Mouse (Mus musculus): Measurements from ENCODE around the gene Soat2. TPM values are rescaled to one million over a fixed set of nuclear protein-coding genes. Genes with fewer than 3 reads are reported as not detected.

Gene Soat2
- polyA plus RNA-seq, 1 experiment from 2014 or later, result not detected

DNA sequence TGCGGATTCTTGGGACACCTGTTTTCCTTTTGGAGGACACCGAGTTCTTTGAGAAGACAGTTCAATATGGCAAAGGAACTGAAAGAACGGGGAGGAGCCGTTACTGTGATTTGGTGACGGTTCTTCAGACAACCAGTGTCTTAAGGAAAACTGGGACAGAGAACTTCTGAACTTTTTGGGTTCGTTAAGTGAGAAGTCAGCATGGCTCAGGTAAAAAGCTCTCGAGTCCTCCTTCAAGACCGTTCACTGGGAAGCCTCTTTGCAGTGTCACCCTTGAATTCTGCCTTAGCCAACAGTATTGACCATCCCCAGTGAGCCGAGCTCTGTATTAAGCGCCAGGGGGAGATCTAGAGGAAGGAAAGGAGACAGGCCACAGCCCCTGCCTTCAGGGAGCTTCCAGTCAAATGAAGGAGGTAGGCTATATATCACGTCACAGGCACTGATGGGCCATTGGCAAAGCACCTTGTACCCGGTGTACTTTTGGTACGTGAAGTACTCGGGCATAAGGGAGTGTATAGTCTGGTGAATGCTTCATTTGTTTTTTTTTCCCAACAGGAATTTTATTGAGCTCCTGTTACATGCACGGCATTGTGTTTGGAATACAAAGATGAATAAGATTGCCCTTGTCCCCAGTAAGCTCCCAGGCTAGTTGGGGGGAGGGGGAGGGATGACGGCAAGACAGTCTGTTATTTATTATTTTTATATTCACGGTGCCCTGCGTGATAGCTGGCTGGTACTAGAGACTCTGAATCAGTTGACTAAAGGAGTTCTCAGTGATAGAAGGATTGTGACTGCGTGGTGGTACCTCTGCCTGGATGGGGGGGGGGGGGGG lies 54.6 kb downstream of the Soat2 start, which contains the start of gene Csad:
TSS of gene Csad (minus strand) at position 51 of the 832 bp plus-strand sequence.
- H3K4me2 ChIP-seq, result peak within 1 kb of the TSS; percentile 79
- H3K36me3 ChIP-seq, result peaks cover 43% of the 10 kb centered on the region
- H3K9ac ChIP-seq, result peak within 1 kb of the TSS; percentile 87
- 54% methylated on average over 19 of the region's 19 CpGs for WGBS
- peaks cover 48% of the 10 kb centered on the region for H3K4me1 ChIP-seq (replicated peaks)
- no peaks in the 10 kb centered on the region for H3K27me3 ChIP-seq
- H3K9me3 ChIP-seq, result no peaks in the 10 kb centered on the region
- ATAC-seq (ENCODE audit: low FRiP score), result no peak
- peak within 1 kb of the TSS; percentile 98 for H3K27ac ChIP-seq
- H3K4me3 ChIP-seq, result peak within 1 kb of the TSS; percentile 72

DNA sequence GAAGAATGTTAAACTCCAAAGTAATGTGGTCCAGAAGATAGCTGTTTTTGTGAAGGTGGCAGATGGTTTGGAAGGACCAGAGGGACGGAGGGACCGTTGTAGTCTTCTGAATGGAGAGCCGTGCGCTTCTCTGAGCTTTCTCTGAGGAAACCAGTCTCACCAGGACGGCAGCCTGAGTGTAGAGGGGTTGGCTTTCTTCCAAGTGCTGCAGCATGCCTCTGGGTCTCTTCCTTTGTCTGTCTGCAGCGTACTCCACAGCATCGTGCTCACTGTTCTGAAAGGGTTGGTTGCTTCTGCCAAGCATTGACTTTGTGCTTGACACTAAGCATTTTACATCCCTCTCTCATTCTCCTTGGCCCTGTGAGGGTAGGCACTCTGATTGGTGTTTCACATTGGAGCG lies 55.5 kb downstream of the Soat2 start:
- H3K4me1 ChIP-seq (replicated peaks), result peaks cover 48% of the 10 kb centered on the region
- peak overlapping the region; percentile 98 for H3K27ac ChIP-seq
- no peaks in the 10 kb centered on the region for H3K9me3 ChIP-seq
- peaks cover 52% of the 10 kb centered on the region for H3K36me3 ChIP-seq
- ATAC-seq (ENCODE audit: low FRiP score), result no peak
- H3K27me3 ChIP-seq, result no peaks in the 10 kb centered on the region
- WGBS, result 27% methylated on average over 8 of the region's 8 CpGs
- H3K9ac ChIP-seq, result peak overlapping the region; percentile 87
- H3K4me3 ChIP-seq, result peak overlapping the region; percentile 72
- H3K4me2 ChIP-seq, result peak overlapping the region; percentile 79

DNA sequence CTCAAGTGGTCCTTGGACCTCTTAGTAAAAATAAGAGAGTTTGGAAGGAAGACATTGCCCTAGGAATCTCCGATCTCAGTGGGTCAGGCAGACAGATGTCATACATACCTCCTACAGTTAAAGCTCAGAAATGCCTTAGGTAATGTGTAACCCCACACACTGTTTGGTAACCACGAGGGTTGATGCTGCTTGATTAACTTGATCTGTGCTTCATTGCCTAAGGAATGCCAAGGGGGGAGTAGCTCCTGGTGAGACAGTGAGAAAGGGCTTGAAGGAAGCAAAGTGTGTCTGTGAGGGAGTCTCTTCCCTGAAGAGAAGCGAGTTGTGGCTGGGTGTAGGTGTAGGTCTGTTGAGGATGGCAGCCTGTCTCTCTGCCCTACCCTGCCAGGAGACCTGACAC lies 57.0 kb downstream of the Soat2 start:
- H3K4me2 ChIP-seq, result no peak overlapping the region
- 80% methylated on average over 3 of the region's 3 CpGs for WGBS
- no peak overlapping the region for H3K4me3 ChIP-seq
- no peaks in the 10 kb centered on the region for H3K27me3 ChIP-seq
- H3K27ac ChIP-seq, result no peak overlapping the region
- peaks cover 66% of the 10 kb centered on the region for H3K36me3 ChIP-seq
- peaks cover 43% of the 10 kb centered on the region for H3K4me1 ChIP-seq (replicated peaks)
- H3K9me3 ChIP-seq, result no peaks in the 10 kb centered on the region
- H3K9ac ChIP-seq, result peak overlapping the region; percentile 14
- no peak for ATAC-seq (ENCODE audit: low FRiP score)

DNA sequence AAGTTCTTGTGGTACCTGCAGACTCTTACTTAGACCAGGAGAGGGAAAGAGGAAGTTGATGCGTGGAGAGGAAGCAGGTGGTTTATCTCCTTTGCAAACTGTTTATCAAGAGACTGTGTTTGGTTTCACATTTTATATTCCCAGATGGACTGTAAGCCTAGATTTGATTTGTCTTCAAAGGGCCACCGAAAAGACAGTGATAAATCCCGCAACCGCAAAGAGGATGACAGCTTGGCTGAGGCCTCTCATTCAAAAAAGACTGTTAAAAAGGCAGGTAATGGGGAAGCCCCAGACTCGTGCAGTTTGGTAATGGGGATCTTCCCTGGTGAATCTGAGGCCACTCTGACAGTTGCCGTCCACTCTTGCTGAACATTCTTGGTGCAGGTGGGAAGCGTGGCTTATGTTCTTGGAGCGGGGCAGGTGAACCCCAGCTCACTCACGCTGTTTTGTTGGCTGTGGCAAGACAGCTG lies 57.8 kb downstream of the Soat2 start:
- Histone ChIP-seq H3K27ac (no peak overlapping the region), H3K27me3 (no peaks in the 10 kb centered on the region), H3K4me3 (no peak overlapping the region), H3K4me1 (replicated peaks) (peaks cover 38% of the 10 kb centered on the region), H3K36me3 (peaks cover 73% of the 10 kb centered on the region), H3K9ac (no peak overlapping the region), H3K4me2 (no peak overlapping the region), H3K9me3 (no peaks in the 10 kb centered on the region)
- 91% methylated on average over 9 of the region's 9 CpGs for WGBS
- ATAC-seq (ENCODE audit: low FRiP score), result no peak

DNA sequence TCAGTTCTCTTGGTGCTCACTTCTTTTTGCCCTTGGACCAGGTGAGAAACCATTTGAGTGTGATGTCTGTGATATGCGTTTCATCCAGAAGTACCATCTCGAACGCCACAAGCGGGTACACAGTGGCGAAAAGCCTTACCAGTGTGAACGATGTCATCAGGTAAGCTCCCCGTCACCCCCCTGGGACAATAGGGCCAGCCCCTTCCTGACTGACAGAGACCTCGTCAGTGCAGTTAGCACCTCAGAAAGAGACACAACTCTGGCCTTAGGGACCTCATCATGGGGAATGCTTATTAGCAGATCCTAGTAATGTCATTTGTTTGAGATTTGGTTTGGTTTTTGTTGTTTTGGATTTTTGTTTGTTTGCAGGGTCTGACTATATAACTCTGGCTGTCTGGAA lies 58.8 kb downstream of the Soat2 start:
- H3K36me3 ChIP-seq, result peaks cover 83% of the 10 kb centered on the region

DNA sequence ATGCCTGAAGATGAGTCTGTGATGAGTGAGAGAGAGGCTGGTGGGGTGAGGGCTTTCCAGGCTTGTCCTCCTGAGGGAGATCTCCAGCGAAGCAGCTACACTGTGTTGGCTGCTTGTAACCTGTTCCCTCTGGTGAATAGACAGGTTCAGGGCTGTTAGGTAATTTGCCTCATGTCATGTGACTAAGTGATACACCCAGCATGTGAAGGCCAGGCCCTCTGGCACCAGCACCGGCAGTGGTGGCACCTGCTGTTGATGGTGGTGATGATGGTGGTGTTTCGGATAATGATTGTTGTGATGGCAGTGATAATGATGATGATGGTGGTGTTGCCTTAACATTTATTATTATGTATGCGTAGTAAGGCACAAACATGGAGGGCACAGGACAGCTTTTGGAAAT lies 60.5 kb downstream of the Soat2 start:
- no peak for ATAC-seq (ENCODE audit: low FRiP score)
- H3K36me3 ChIP-seq, result peaks cover 91% of the 10 kb centered on the region
- WGBS, result 94% methylated on average over 4 of the region's 4 CpGs

More for the DNA sequence above, 58.8 kb downstream of the Soat2 start:
- Histone ChIP-seq H3K9ac (no peak overlapping the region), H3K4me3 (no peak overlapping the region), H3K4me2 (no peak overlapping the region), H3K27ac (no peak overlapping the region), H3K9me3 (no peaks in the 10 kb centered on the region), H3K4me1 (replicated peaks) (peaks cover 38% of the 10 kb centered on the region), H3K27me3 (no peaks in the 10 kb centered on the region)
- no peak for ATAC-seq (ENCODE audit: low FRiP score)
- WGBS, result 96% methylated on average over 8 of the region's 8 CpGs

DNA sequence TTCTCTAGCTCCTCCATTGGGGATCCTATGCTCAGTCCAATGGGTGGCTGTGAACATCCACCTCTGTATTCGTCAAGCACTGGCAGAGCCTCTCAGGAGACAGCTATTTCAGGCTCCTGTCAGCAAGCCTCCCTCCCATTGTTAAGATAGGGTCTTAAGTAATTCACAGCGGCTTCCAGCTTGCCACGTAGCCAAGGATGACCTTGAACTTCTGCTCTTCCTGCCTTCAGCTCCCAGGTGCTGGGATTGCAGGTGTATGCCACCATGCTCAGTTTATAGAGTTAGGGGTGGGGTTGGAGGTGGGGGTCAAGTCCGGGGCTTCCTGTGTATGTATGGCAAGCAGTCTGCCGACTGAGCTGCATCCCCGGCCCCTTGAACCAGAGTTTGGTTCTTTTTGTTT lies 61.6 kb downstream of the Soat2 start:
- Histone ChIP-seq H3K9ac (no peak overlapping the region), H3K27me3 (no peaks in the 10 kb centered on the region), H3K4me3 (no peak overlapping the region), H3K36me3 (peaks cover 95% of the 10 kb centered on the region), H3K4me2 (no peak overlapping the region), H3K4me1 (replicated peaks) (peaks cover 11% of the 10 kb centered on the region), H3K27ac (no peak overlapping the region), H3K9me3 (no peaks in the 10 kb centered on the region)
- WGBS, result 88% methylated on average over 6 of the region's 6 CpGs
- no peak for ATAC-seq (ENCODE audit: low FRiP score)

More for the DNA sequence above, 60.5 kb downstream of the Soat2 start:
- H3K4me1 ChIP-seq (replicated peaks), result peaks cover 21% of the 10 kb centered on the region
- no peak overlapping the region for H3K27ac ChIP-seq
- H3K9me3 ChIP-seq, result no peaks in the 10 kb centered on the region
- no peak overlapping the region for H3K9ac ChIP-seq
- H3K27me3 ChIP-seq, result no peaks in the 10 kb centered on the region
- no peak overlapping the region for H3K4me3 ChIP-seq
- no peak overlapping the region for H3K4me2 ChIP-seq

Other genes with a start within 250 kb of the Soat2 start
- gene Krt4, start 225.8 kb upstream of the Soat2 start, polyA plus RNA-seq (2015; fragmentation: Nextera tagmentation; extraction: Ambion mirVana), result not detected in 2 replicates
- 0.12 and 0.23 TPM in 2 replicates for gene Krt79, start 210.2 kb upstream of the Soat2 start, polyA plus RNA-seq (2015; fragmentation: Nextera tagmentation; extraction: Ambion mirVana)
- not detected in 2 replicates for gene Krt78, start 196.2 kb upstream of the Soat2 start, polyA plus RNA-seq (2015; fragmentation: Nextera tagmentation; extraction: Ambion mirVana)
- gene Krt8, start 146.0 kb upstream of the Soat2 start, polyA plus RNA-seq (2015; fragmentation: Nextera tagmentation; extraction: Ambion mirVana), result 4.0 and 6.2 TPM in 2 replicates
- gene Krt18, start 122.3 kb upstream of the Soat2 start, polyA plus RNA-seq (2015; fragmentation: Nextera tagmentation; extraction: Ambion mirVana), result 7.6 and 14.2 TPM in 2 replicates
- gene Eif4b, start 76.8 kb upstream of the Soat2 start, polyA plus RNA-seq (2015; fragmentation: Nextera tagmentation; extraction: Ambion mirVana), result 82.3 and 82.9 TPM in 2 replicates
- gene Tns2, start 50.1 kb upstream of the Soat2 start, polyA plus RNA-seq (2015; fragmentation: Nextera tagmentation; extraction: Ambion mirVana), result 8.3 and 9.3 TPM in 2 replicates
- 50.8 and 57.4 TPM in 2 replicates for gene Spryd3, start 14.3 kb upstream of the Soat2 start, polyA plus RNA-seq (2015; fragmentation: Nextera tagmentation; extraction: Ambion mirVana)
- 0.49 and 1.2 TPM in 2 replicates for gene Igfbp6, start 6.2 kb upstream of the Soat2 start, polyA plus RNA-seq (2015; fragmentation: Nextera tagmentation; extraction: Ambion mirVana)
- 68.8 and 71.7 TPM in 2 replicates for gene Zfp740, start 52.7 kb downstream of the Soat2 start, polyA plus RNA-seq (2015; fragmentation: Nextera tagmentation; extraction: Ambion mirVana)
- gene Csad, start 54.2 kb downstream of the Soat2 start, polyA plus RNA-seq (2015; fragmentation: Nextera tagmentation; extraction: Ambion mirVana), result 43.2 and 44.5 TPM in 2 replicates
- 0.45 and 1.5 TPM in 2 replicates for gene Itgb7, start 81.4 kb downstream of the Soat2 start, polyA plus RNA-seq (2015; fragmentation: Nextera tagmentation; extraction: Ambion mirVana)
- gene Rarg, start 107.0 kb downstream of the Soat2 start, polyA plus RNA-seq (2015; fragmentation: Nextera tagmentation; extraction: Ambion mirVana), result 5.7 and 7.1 TPM in 2 replicates
- 0.14 and 0.22 TPM in 2 replicates for gene Gm9918, start 120.0 kb downstream of the Soat2 start, polyA plus RNA-seq (2015; fragmentation: Nextera tagmentation; extraction: Ambion mirVana)
- gene Mfsd5, start 128.9 kb downstream of the Soat2 start, polyA plus RNA-seq (2015; fragmentation: Nextera tagmentation; extraction: Ambion mirVana), result 54.7 TPM in 2 replicates
- gene Espl1, start 145.7 kb downstream of the Soat2 start, polyA plus RNA-seq (2015; fragmentation: Nextera tagmentation; extraction: Ambion mirVana), result 7.0 and 7.2 TPM in 2 replicates
- gene Pfdn5, start 175.6 kb downstream of the Soat2 start, polyA plus RNA-seq (2015; fragmentation: Nextera tagmentation; extraction: Ambion mirVana), result 502 and 514 TPM in 2 replicates
- gene Myg1, start 181.2 kb downstream of the Soat2 start, polyA plus RNA-seq (2015; fragmentation: Nextera tagmentation; extraction: Ambion mirVana), result 91.8 and 96.4 TPM in 2 replicates
- gene Aaas, start 200.2 kb downstream of the Soat2 start, polyA plus RNA-seq (2015; fragmentation: Nextera tagmentation; extraction: Ambion mirVana), result 33.3 and 34.8 TPM in 2 replicates
- 1.1 and 1.2 TPM in 2 replicates for gene Sp7, start 216.7 kb downstream of the Soat2 start, polyA plus RNA-seq (2015; fragmentation: Nextera tagmentation; extraction: Ambion mirVana)

All from hindbrain, embryonic 13.5 days (tissue).